Comparison of ENCODE assay signal across 8 mouse cellular contexts in the genomic region with DNA sequence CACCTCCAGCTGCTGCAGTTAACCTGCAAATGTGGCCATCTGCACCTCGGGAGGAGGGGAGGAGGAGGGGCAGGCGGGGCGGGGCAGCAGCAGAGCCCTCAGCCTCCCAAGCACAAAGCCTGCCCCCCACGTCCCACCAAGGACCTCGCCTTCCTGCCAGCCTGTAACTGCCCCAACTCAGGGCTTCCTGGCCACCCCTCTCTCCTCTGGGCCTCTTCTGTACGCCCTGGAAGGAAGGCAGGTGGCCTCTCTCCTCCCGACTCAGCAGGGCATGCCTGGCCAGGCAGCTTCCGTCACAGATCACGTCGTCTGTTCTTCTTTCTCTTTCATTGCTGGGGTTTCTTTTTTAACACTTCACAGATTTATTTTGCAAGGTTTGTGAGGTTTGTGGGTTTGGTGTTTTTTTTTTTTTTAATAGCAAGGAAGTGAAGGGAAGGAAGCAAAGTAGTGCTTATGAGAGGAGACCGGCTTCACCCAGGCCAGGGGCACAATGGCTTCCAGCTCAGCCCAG.
A peak's percentile ranks its signal among the peaks of the same experiment; 100 is the strongest.
DNase-seq lines count a peak whose midpoint lies in the region; ATAC-seq and TF ChIP-seq lines count a peak whose summit lies in the region.

No protein-coding gene starts in this region.

- H3K9me3 ChIP-seq in hindbrain, embryonic 13.5 days, result no peaks in the 10 kb centered on the region
- H3K9me3 ChIP-seq in midbrain, embryonic 16.5 days (replicated peaks; ENCODE audit: control insufficient read depth, low read length, poor library complexity, severe bottlenecking), result no peaks in the 10 kb centered on the region

- H3K27ac ChIP-seq in hindbrain, embryonic 13.5 days, result peak overlapping the region; percentile 93
- peak overlapping the region; percentile 77 for H3K27ac ChIP-seq in midbrain, embryonic 16.5 days (ENCODE audit: low read length)
- no peak overlapping the region for H3K27ac ChIP-seq in left cerebral cortex, adult 2 months

- TF ChIP-seq CTCF in left cerebral cortex, adult 2 months (IDR thresholded peaks at IDR 0.05), result no peak

- peaks cover 82% of the 10 kb centered on the region for H3K4me1 ChIP-seq in hindbrain, embryonic 13.5 days (replicated peaks)
- H3K4me1 ChIP-seq in midbrain, embryonic 16.5 days (ENCODE audit: control insufficient read depth, insufficient read depth, low read length), result peaks cover 41% of the 10 kb centered on the region

- 17% methylated on average over 11 of the region's 11 CpGs for WGBS in hindbrain, embryonic 13.5 days
- WGBS in midbrain, embryonic 16.5 days, result 14% methylated on average over 11 of the region's 11 CpGs

- no peaks in the 10 kb centered on the region for H3K36me3 ChIP-seq in hindbrain, embryonic 13.5 days
- H3K36me3 ChIP-seq in midbrain, embryonic 16.5 days (ENCODE audit: control insufficient read depth, insufficient read depth, low read length), result no peaks in the 10 kb centered on the region

- ATAC-seq in hindbrain, embryonic 13.5 days (ENCODE audit: low FRiP score), result peak; percentile 58
- no peak for ATAC-seq in midbrain, embryonic 16.5 days

- H3K9ac ChIP-seq in hindbrain, embryonic 13.5 days, result peak overlapping the region; percentile 56
- H3K9ac ChIP-seq in midbrain, embryonic 16.5 days (ENCODE audit: low read depth, low read length), result peak overlapping the region; percentile 33; the same call in 1 of the 2 replicates

- DNase-seq in 416B (ENCODE audit: low read depth), result peak; percentile 40
- DNase-seq in T-cell, adult 2 months (ENCODE audit: low spot score), result peak; percentile 30
- no peak for DNase-seq in retina, embryonic 14.5 days (ENCODE audit: low spot score)
- no peak for DNase-seq in right cerebral cortex, postnatal 4 days
- DNase-seq in left cerebral cortex, adult 2 months (ENCODE audit: extremely low spot score in 1 of 2, low spot score in 2 of 2), result no peak
- no peak for DNase-seq in heart, adult 9 months (ENCODE audit: low spot score in 2 of 2)

- H3K4me3 ChIP-seq in hindbrain, embryonic 13.5 days, result no peak overlapping the region
- H3K4me3 ChIP-seq in midbrain, embryonic 16.5 days (ENCODE audit: low read depth, low read length), result no peak overlapping the region
- H3K4me3 ChIP-seq in left cerebral cortex, adult 2 months, result no peak overlapping the region

- peak overlapping the region; percentile 33 for H3K4me2 ChIP-seq in hindbrain, embryonic 13.5 days
- H3K4me2 ChIP-seq in midbrain, embryonic 16.5 days (ENCODE audit: low read length), result peak overlapping the region; percentile 32

- no peaks in the 10 kb centered on the region for H3K27me3 ChIP-seq in hindbrain, embryonic 13.5 days
- no peaks in the 10 kb centered on the region for H3K27me3 ChIP-seq in midbrain, embryonic 16.5 days (ENCODE audit: control insufficient read depth, insufficient read depth, low read depth, low read length)

- intact Hi-C loops in left cerebral cortex, adult 2 months (cut with DNase I), result no loop called here

Comparison
In these comparisons a context has a peak if more than half of its experiments do, and no peak if none do; other contexts are left out.
1. DNase-seq: peak in 416B (single experiment) and T-cell, adult 2 months (single experiment); none in retina, embryonic 14.5 days (single experiment), right cerebral cortex, postnatal 4 days (single experiment), left cerebral cortex, adult 2 months (0 of 2) and heart, adult 9 months (0 of 2).